Mouse (Mus musculus) liver, embryonic 14.5 days (tissue): ENCODE data around the gene Galnt17. TPM values are rescaled to one million over a fixed set of nuclear protein-coding genes. Genes with fewer than 3 reads are reported as not detected.

ENCODE experiments used
- ATAC-seq: fragments of 200-750 bp; cut with Nextera tagmentation; 2 replicates; pipeline ENCODE4 v1.8.0; 2017; ENCODE audit warnings: moderate number of reproducible peaks, mild to moderate bottlenecking, moderate library complexity; ENCODE audit not compliant: insufficient read depth
- DNase-seq, 3 experiments: peaks; one replicate each; pipeline ENCODE4 v3.0.0-alpha.2; 2012 to 2013; ENCODE audit warnings: low read depth in 3 of 3, low spot score in 3 of 3
- H3K27ac ChIP-seq: fragments of 300-500 bp; sonication (generic); 2 replicates; pipeline ENCODE4 v1.5.1; 2014; ENCODE audit warnings: moderate library complexity, mild to moderate bottlenecking, control low read depth, inconsistent platforms
- H3K27me3 ChIP-seq: fragments of 300-500 bp; sonication (generic); 2 replicates; pipeline ENCODE4 v1.6.1; 2014; ENCODE audit warnings: mild to moderate bottlenecking, low read length, moderate library complexity; ENCODE audit not compliant: control insufficient read depth, insufficient read depth
- H3K36me3 ChIP-seq: fragments of 300-500 bp; sonication (generic); replicated peaks from 2 replicates; pipeline ENCODE4 v1.6.1; 2014; ENCODE audit warnings: low read depth; ENCODE audit not compliant: control insufficient read depth, insufficient read depth
- H3K4me1 ChIP-seq, 2 experiments: fragments of 200-500 bp in 1 of 2; fragments of 300-500 bp in 1 of 2; sonication (generic) in 1 of 2; replicated peaks; 2 replicates each; pipeline ENCODE4 v1.6.1; 2012 to 2014; ENCODE audit warnings: antibody characterized with exemption in 1 of 2, inconsistent platforms in 1 of 2, low read length in 1 of 2; ENCODE audit not compliant: control insufficient read depth in 2 of 2, insufficient read depth in 2 of 2
- H3K4me2 ChIP-seq: fragments of 300-500 bp; sonication (generic); 2 replicates; pipeline ENCODE4 v1.6.1; 2014; ENCODE audit warnings: low read depth, mild to moderate bottlenecking, control low read depth, moderate library complexity
- H3K4me3 ChIP-seq, 2 experiments: fragments of 200-500 bp in 1 of 2; fragments of 300-500 bp in 1 of 2; sonication (generic) in 1 of 2; 2 replicates each; pipeline ENCODE4 v1.5.1; 2012 to 2014; ENCODE audit warnings: low read depth in 2 of 2, low read length in 2 of 2, mild to moderate bottlenecking in 2 of 2, control low read depth in 1 of 2, inconsistent platforms in 1 of 2, moderate library complexity in 1 of 2; ENCODE audit not compliant: insufficient read depth in 1 of 2
- H3K9ac ChIP-seq: fragments of 300-500 bp; sonication (generic); replicated peaks from 2 replicates; pipeline ENCODE4 v1.6.1; 2014; ENCODE audit warnings: mild to moderate bottlenecking, control low read depth, moderate library complexity
- H3K9me3 ChIP-seq: fragments of 300-500 bp; sonication (generic); 2 replicates; pipeline ENCODE4 v1.6.1; 2016; ENCODE audit warnings: low read length, mixed read lengths; ENCODE audit not compliant: control insufficient read depth
- CTCF ChIP-seq: IDR thresholded peaks from 2 replicates; pipeline ENCODE4 v1.5.1; 2016; ENCODE audit warnings: antibody characterized with exemption, low read depth, control low read depth
- EP300 ChIP-seq: IDR thresholded peaks from 2 replicates; pipeline ENCODE4 v1.6.1; 2016; ENCODE audit warnings: antibody characterized with exemption, low read depth
- WGBS: fragments of 180-500 bp; shearing (Covaris S2); extraction: QIAGEN DNeasy Blood & Tissue Kit; methylation state at CpG from one replicate; pipeline ENCODE4 v1.1.7; 2014; ENCODE audit not compliant: insufficient replicate concordance; 5-methylcytosine and 5-hydroxymethylcytosine counted together
- polyA plus RNA-seq, 2 experiments: library from polyadenylated mRNA; depleted of rRNA in 1 of 2; stranded (reverse) in 1 of 2; unstranded in 1 of 2; fragments of >200 nt; fragmentation: Nextera tagmentation in 1 of 2; extraction: Ambion mirVana in 1 of 2; gene quantifications; 2 replicates each; pipeline versions ENCODE4 v1.2.1 to v1.2.3; 2012 to 2014

Gene Galnt17
- polyA plus RNA-seq, 2 experiments, result 0.02 TPM; not detected in 1

DNA sequence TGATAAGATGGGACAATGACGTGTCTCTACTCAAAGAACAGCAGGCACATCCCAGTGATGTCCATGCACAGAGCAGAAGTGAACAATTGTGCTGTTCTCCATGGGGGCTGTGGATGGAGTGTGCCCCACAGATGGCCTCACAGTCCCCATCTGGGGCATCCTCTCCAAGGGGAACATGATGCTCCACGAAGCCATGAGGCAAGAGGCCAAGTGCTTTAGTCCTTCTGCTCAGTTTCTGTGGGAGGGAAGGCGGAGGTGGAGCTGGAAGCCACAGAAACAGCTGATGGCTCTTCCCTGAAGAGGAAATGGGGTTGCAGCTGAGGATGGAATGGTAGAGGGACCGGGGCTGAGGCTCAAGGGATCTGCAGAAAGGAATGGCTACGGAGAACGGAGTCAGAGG, 243.1 kb downstream of the Galnt17 start:
- Histone ChIP-seq H3K27me3 (no peaks in the 10 kb centered on the region), H3K27ac (no peak overlapping the region), H3K9ac (no peak overlapping the region), H3K36me3 (no peaks in the 10 kb centered on the region), H3K4me1 (no peaks in the 10 kb centered on the region), H3K9me3 (no peaks in the 10 kb centered on the region), H3K4me3 (no peak overlapping the region), H3K4me2 (no peak overlapping the region)
- ATAC-seq (no peak), DNase-seq (no peak)
- TF ChIP-seq EP300 (no peak), CTCF (no peak)
- 58% methylated on average over 6 of the region's 6 CpGs for WGBS

- Histone ChIP-seq H3K27ac (no peak overlapping the region), H3K4me3 (no peak overlapping the region), H3K9me3 (no peaks in the 10 kb centered on the region), H3K9ac (no peak overlapping the region), H3K27me3 (no peaks in the 10 kb centered on the region), H3K4me1 (no peaks in the 10 kb centered on the region), H3K36me3 (no peaks in the 10 kb centered on the region), H3K4me2 (no peak overlapping the region)
- ATAC-seq, result no peak
- TF ChIP-seq CTCF, result no peak
- no peak for TF ChIP-seq EP300
- DNase-seq, result no peak
- 46% methylated on average over 4 of the region's 4 CpGs for WGBS
These were observed 259.8 kb downstream of the Galnt17 start for GRCm38 (mm10) chr5:131048505-131048904.

- H3K9ac ChIP-seq, result no peak overlapping the region
- no peak overlapping the region for H3K4me2 ChIP-seq
- no peak for TF ChIP-seq CTCF
- TF ChIP-seq EP300, result no peak
- DNase-seq (no peak), ATAC-seq (no peak)
- H3K27me3 ChIP-seq, result no peaks in the 10 kb centered on the region
- H3K4me1 ChIP-seq, result no peaks in the 10 kb centered on the region
- H3K9me3 ChIP-seq, result no peaks in the 10 kb centered on the region
- no peaks in the 10 kb centered on the region for H3K36me3 ChIP-seq
- no peak overlapping the region for H3K27ac ChIP-seq
- H3K4me3 ChIP-seq, result no peak overlapping the region
These were observed 265.2 kb downstream of the Galnt17 start for GRCm38 (mm10) chr5:131043130-131043529.

DNA sequence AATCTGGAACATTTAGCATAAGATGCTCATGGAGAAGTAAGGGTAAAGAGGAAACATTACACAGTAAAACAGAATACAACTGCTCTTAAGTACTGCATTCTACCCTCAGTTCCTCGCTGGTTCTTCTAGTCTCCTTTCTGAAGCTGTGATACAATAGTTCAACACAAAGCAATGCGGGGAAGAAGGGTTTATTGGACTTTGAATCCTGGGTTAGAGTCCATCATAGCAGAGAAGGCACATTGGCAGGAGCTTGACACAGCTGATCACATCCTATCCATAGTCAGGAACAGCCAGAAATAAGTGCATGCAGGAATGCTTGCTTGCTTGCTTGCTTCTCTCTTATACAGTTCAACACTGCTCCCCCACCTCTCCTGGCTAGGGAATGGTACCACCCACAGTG, 267.9 kb downstream of the Galnt17 start:
- Histone ChIP-seq H3K4me1 (no peaks in the 10 kb centered on the region), H3K9me3 (no peaks in the 10 kb centered on the region), H3K27me3 (no peaks in the 10 kb centered on the region), H3K27ac (no peak overlapping the region), H3K4me2 (no peak overlapping the region), H3K36me3 (no peaks in the 10 kb centered on the region), H3K9ac (no peak overlapping the region), H3K4me3 (no peak overlapping the region)
- ATAC-seq (no peak), DNase-seq (no peak)
- TF ChIP-seq EP300 (no peak), CTCF (no peak)
- WGBS, result 46% methylated on average over 2 of the region's 2 CpGs

DNA sequence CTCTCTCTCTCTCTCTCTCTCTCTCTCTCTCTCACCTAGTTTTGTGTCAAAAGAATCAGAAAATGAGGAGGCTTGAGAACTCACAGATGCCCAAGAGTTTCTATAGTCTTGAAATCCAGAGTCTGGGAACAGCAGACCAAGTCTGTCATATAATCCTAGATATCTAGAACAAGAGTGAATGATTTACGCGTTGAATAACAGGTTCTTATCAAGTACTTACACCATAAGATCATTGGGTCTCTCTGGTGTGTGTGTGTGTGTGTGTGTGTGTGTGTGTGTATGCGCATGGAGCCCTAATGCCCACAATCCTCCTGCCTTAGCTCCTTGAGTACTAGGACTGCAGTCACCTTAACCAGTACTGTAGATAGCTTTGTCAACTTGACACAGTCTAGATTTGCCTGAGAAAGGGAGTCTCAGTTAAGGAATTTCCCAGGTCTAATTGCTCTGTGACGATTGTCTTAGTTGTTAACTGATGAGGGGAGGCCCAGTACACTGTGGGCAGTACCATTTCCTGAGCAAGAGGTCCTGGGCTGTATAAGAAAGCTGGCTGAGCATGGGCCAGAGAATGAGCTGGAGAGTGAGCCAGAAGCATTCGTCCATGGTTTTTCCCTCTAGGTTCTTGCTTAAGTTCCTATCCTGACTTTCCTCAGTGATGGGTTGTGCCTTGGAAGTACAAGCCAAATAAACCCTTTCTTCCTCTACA, 268.5 kb downstream of the Galnt17 start:
- ATAC-seq, result no peak
- H3K27ac ChIP-seq, result no peak overlapping the region
- H3K4me1 ChIP-seq, result no peaks in the 10 kb centered on the region
- H3K4me2 ChIP-seq, result no peak overlapping the region
- H3K9ac ChIP-seq, result no peak overlapping the region
- WGBS, result 51% methylated on average over 5 of the region's 5 CpGs
- no peak for TF ChIP-seq EP300
- TF ChIP-seq CTCF, result no peak
- H3K36me3 ChIP-seq, result no peaks in the 10 kb centered on the region
- no peaks in the 10 kb centered on the region for H3K9me3 ChIP-seq
- H3K4me3 ChIP-seq, result no peak overlapping the region
- DNase-seq, result no peak
- no peaks in the 10 kb centered on the region for H3K27me3 ChIP-seq
